Mouse (Mus musculus) limb, embryonic 15.5 days (tissue): ENCODE measurements around the gene Gatad2b. TPM values are rescaled to one million over a fixed set of nuclear protein-coding genes. Genes with fewer than 3 reads are reported as not detected.
"Not testable (repeated sequence)": the region's sequence is repeated elsewhere in the genome, so short reads cannot be mapped to it uniquely, and the experiment has no call there.

Source experiments
- ATAC-seq: fragments of 200-750 bp; cut with Nextera tagmentation; 2 replicates; pipeline ENCODE4 v1.8.0; 2017; ENCODE audit warnings: low read depth, moderate TSS enrichment; ENCODE audit not compliant: insufficient number of reproducible peaks, low FRiP score, low TSS enrichment
- H3K27ac ChIP-seq: fragments of 300-500 bp; sonication (generic); 2 replicates; pipeline ENCODE4 v1.5.1; 2015; ENCODE audit warnings: moderate library complexity, mild to moderate bottlenecking, inconsistent platforms
- H3K27me3 ChIP-seq: fragments of 300-500 bp; sonication (generic); 2 replicates; pipeline ENCODE4 v1.6.1; 2015; ENCODE audit warnings: inconsistent platforms
- H3K36me3 ChIP-seq: fragments of 300-500 bp; sonication (generic); 2 replicates; pipeline ENCODE4 v1.6.1; 2015; ENCODE audit warnings: inconsistent platforms
- H3K4me1 ChIP-seq: fragments of 300-500 bp; sonication (generic); 2 replicates; pipeline ENCODE4 v1.6.1; 2015; ENCODE audit warnings: inconsistent platforms
- H3K4me2 ChIP-seq: fragments of 300-500 bp; sonication (generic); 2 replicates; pipeline ENCODE4 v1.6.1; 2015; ENCODE audit warnings: mild to moderate bottlenecking, inconsistent platforms
- H3K4me3 ChIP-seq: fragments of 300-500 bp; sonication (generic); 2 replicates; pipeline ENCODE4 v1.5.1; 2015; ENCODE audit warnings: mild to moderate bottlenecking, inconsistent platforms
- H3K9ac ChIP-seq: fragments of 300-500 bp; sonication (generic); 2 replicates; pipeline ENCODE4 v1.6.1; 2015; ENCODE audit warnings: inconsistent platforms
- H3K9me3 ChIP-seq: fragments of 300-500 bp; sonication (generic); 2 replicates; pipeline ENCODE4 v1.6.1; 2016; ENCODE audit warnings: inconsistent platforms
- WGBS: fragments of 180-500 bp; shearing (Covaris S2); methylation state at CpG from one replicate; pipeline ENCODE4 v1.1.7; 2015; 5-methylcytosine and 5-hydroxymethylcytosine counted together
- polyA plus RNA-seq: library from polyadenylated mRNA; unstranded; fragments of >200 nt; fragmentation: Nextera tagmentation; extraction: Ambion mirVana; gene quantifications from 2 replicates; pipeline ENCODE4 v1.2.1, GENCODE M21; 2015

The Gatad2b gene
- polyA plus RNA-seq, 1 experiment from 2014 or later: 13.3 TPM

GRCm38 (mm10) chr3:90332485-90332884 is 39.5 kb downstream of the Gatad2b start:
- WGBS: 83% methylated on average over 5 of the region's 5 CpGs
- no peak overlapping the region for H3K9ac ChIP-seq
- no peaks in the 10 kb centered on the region for H3K9me3 ChIP-seq
- no peak overlapping the region for H3K27ac ChIP-seq
- H3K4me2 ChIP-seq: no peak overlapping the region
- ATAC-seq: no peak
- no peak overlapping the region for H3K4me3 ChIP-seq
- H3K36me3 ChIP-seq: no peaks in the 10 kb centered on the region
- H3K27me3 ChIP-seq: no peaks in the 10 kb centered on the region
- H3K4me1 ChIP-seq: 0 out of 2 replicates have a peak, but pooled peaks cover 4% of the 10 kb centered on the region

GRCm38 (mm10) chr3:90335517-90335916 is 42.5 kb downstream of the Gatad2b start:
- H3K36me3 ChIP-seq: no peaks in the 10 kb centered on the region
- no peak overlapping the region for H3K4me2 ChIP-seq
- no peaks in the 10 kb centered on the region for H3K27me3 ChIP-seq
- no peak overlapping the region for H3K9ac ChIP-seq
- H3K27ac ChIP-seq: no peak overlapping the region
- 0 out of 2 replicates have a peak, but pooled peaks cover 4% of the 10 kb centered on the region for H3K4me1 ChIP-seq
- ATAC-seq: no peak
- H3K9me3 ChIP-seq: no peaks in the 10 kb centered on the region
- no peak overlapping the region for H3K4me3 ChIP-seq

- Histone ChIP-seq H3K27me3 (no peaks in the 10 kb centered on the region), H3K4me1 (0 out of 2 replicates have a peak, but pooled peaks cover 4% of the 10 kb centered on the region), H3K9me3 (no peaks in the 10 kb centered on the region), H3K4me3 (no peak overlapping the region), H3K4me2 (no peak overlapping the region), H3K36me3 (peaks cover 14% of the 10 kb centered on the region), H3K9ac (no peak overlapping the region), H3K27ac (no peak overlapping the region)
- ATAC-seq: no peak
- WGBS: 68% methylated on average over 3 of the region's 3 CpGs
Measured at GRCm38 (mm10) chr3:90338190-90338589, 45.2 kb downstream of the Gatad2b start.

GRCm38 (mm10) chr3:90340177-90340576 is 47.2 kb downstream of the Gatad2b start:
- ATAC-seq: no peak
- no peaks in the 10 kb centered on the region for H3K9me3 ChIP-seq
- H3K4me3 ChIP-seq: no peak overlapping the region
- H3K27ac ChIP-seq: no peak overlapping the region
- H3K4me2 ChIP-seq: no peak overlapping the region
- 0 out of 2 replicates have a peak, but pooled peaks cover 4% of the 10 kb centered on the region for H3K4me1 ChIP-seq
- no peaks in the 10 kb centered on the region for H3K27me3 ChIP-seq
- no peak overlapping the region for H3K9ac ChIP-seq
- H3K36me3 ChIP-seq: peaks cover 16% of the 10 kb centered on the region

- H3K4me2 ChIP-seq, H3K9ac ChIP-seq, H3K27me3 ChIP-seq, ATAC-seq, H3K4me1 ChIP-seq, H3K4me3 ChIP-seq, H3K9me3 ChIP-seq, H3K27ac ChIP-seq: not testable (repeated sequence)
- 64% methylated on average over 2 of the region's 2 CpGs for WGBS
- peaks cover 30% of the 10 kb centered on the region for H3K36me3 ChIP-seq
Measured at GRCm38 (mm10) chr3:90342853-90343252, 49.9 kb downstream of the Gatad2b start.

- 96% methylated on average over 4 of the region's 4 CpGs for WGBS
- no peak for ATAC-seq
Measured at GRCm38 (mm10) chr3:90347847-90348246, 54.9 kb downstream of the Gatad2b start.

GRCm38 (mm10) chr3:90357959-90358358 is 65.0 kb downstream of the Gatad2b start:
- ATAC-seq: no peak
- peaks cover 74% of the 10 kb centered on the region for H3K36me3 ChIP-seq

More at GRCm38 (mm10) chr3:90347847-90348246, 54.9 kb downstream of the Gatad2b start:
- no peak overlapping the region for H3K9ac ChIP-seq
- no peak overlapping the region for H3K4me3 ChIP-seq
- H3K4me1 ChIP-seq: no peaks in the 10 kb centered on the region
- no peaks in the 10 kb centered on the region for H3K9me3 ChIP-seq
- no peak overlapping the region for H3K4me2 ChIP-seq
- no peak overlapping the region for H3K27ac ChIP-seq
- peaks cover 50% of the 10 kb centered on the region for H3K36me3 ChIP-seq
- H3K27me3 ChIP-seq: no peaks in the 10 kb centered on the region

GRCm38 (mm10) chr3:90359230-90359629 is 66.3 kb downstream of the Gatad2b start:
- Histone ChIP-seq H3K4me3 (no peak overlapping the region), H3K27me3 (no peaks in the 10 kb centered on the region), H3K4me1 (no peaks in the 10 kb centered on the region), H3K4me2 (no peak overlapping the region), H3K27ac (no peak overlapping the region), H3K9ac (no peak overlapping the region), H3K36me3 (peaks cover 65% of the 10 kb centered on the region), H3K9me3 (no peaks in the 10 kb centered on the region)
- WGBS: 100% methylated on average over 1 of the region's 1 CpGs
- no peak for ATAC-seq

More at GRCm38 (mm10) chr3:90357959-90358358, 65.0 kb downstream of the Gatad2b start:
- H3K27me3 ChIP-seq: no peaks in the 10 kb centered on the region
- no peaks in the 10 kb centered on the region for H3K4me1 ChIP-seq
- 88% methylated on average over 7 of the region's 7 CpGs for WGBS
- H3K4me2 ChIP-seq: no peak overlapping the region
- no peak overlapping the region for H3K27ac ChIP-seq
- no peak overlapping the region for H3K9ac ChIP-seq
- H3K9me3 ChIP-seq: no peaks in the 10 kb centered on the region
- no peak overlapping the region for H3K4me3 ChIP-seq

- no peaks in the 10 kb centered on the region for H3K9me3 ChIP-seq
- ATAC-seq: no peak
- WGBS: 88% methylated on average over 4 of the region's 4 CpGs
- peaks cover 52% of the 10 kb centered on the region for H3K36me3 ChIP-seq
- H3K27ac ChIP-seq: no peak overlapping the region
- H3K4me1 ChIP-seq: no peaks in the 10 kb centered on the region
- no peak overlapping the region for H3K9ac ChIP-seq
- no peak overlapping the region for H3K4me3 ChIP-seq
- H3K27me3 ChIP-seq: no peaks in the 10 kb centered on the region
- no peak overlapping the region for H3K4me2 ChIP-seq
Measured at GRCm38 (mm10) chr3:90361476-90361875, 68.5 kb downstream of the Gatad2b start.

GRCm38 (mm10) chr3:90362346-90362745 is 69.4 kb downstream of the Gatad2b start:
- Histone ChIP-seq H3K36me3 (peaks cover 43% of the 10 kb centered on the region), H3K27me3 (no peaks in the 10 kb centered on the region), H3K9me3 (no peaks in the 10 kb centered on the region), H3K4me1 (no peaks in the 10 kb centered on the region), H3K4me3 (no peak overlapping the region), H3K9ac (no peak overlapping the region), H3K27ac (no peak overlapping the region), H3K4me2 (no peak overlapping the region)
- no peak for ATAC-seq
- 83% methylated on average over 2 of the region's 2 CpGs for WGBS

GRCm38 (mm10) chr3:90367001-90367632 is 74.1 kb downstream of the Gatad2b start:
- no peak for ATAC-seq
- Histone ChIP-seq H3K9ac (no peak overlapping the region), H3K27ac (no peak overlapping the region), H3K4me3 (no peak overlapping the region), H3K4me2 (no peak overlapping the region), H3K4me1 (no peaks in the 10 kb centered on the region), H3K27me3 (no peaks in the 10 kb centered on the region), H3K9me3 (no peaks in the 10 kb centered on the region), H3K36me3 (peaks cover 13% of the 10 kb centered on the region)
- 89% methylated on average over 5 of the region's 5 CpGs for WGBS

- Histone ChIP-seq H3K9me3 (no peaks in the 10 kb centered on the region), H3K27me3 (no peaks in the 10 kb centered on the region), H3K4me3 (no peak overlapping the region), H3K27ac (no peak overlapping the region), H3K4me1 (no peaks in the 10 kb centered on the region), H3K36me3 (peaks cover 6% of the 10 kb centered on the region; the same call in 1 of the 2 replicates), H3K9ac (no peak overlapping the region), H3K4me2 (no peak overlapping the region)
- 32% methylated on average over 2 of the region's 2 CpGs for WGBS
- ATAC-seq: no peak
Measured at GRCm38 (mm10) chr3:90369041-90369440, 76.1 kb downstream of the Gatad2b start.

- Histone ChIP-seq H3K36me3 (no peaks in the 10 kb centered on the region), H3K4me2 (no peak overlapping the region), H3K9me3 (no peaks in the 10 kb centered on the region), H3K27ac (no peak overlapping the region), H3K9ac (no peak overlapping the region), H3K4me1 (no peaks in the 10 kb centered on the region), H3K27me3 (no peaks in the 10 kb centered on the region), H3K4me3 (no peak overlapping the region)
- ATAC-seq: no peak
- 60% methylated on average over 7 of the region's 7 CpGs for WGBS
Measured at GRCm38 (mm10) chr3:90371857-90372256, 78.9 kb downstream of the Gatad2b start.
